Mouse (Mus musculus): Measurements from ENCODE around the gene Crim1.

DNA sequence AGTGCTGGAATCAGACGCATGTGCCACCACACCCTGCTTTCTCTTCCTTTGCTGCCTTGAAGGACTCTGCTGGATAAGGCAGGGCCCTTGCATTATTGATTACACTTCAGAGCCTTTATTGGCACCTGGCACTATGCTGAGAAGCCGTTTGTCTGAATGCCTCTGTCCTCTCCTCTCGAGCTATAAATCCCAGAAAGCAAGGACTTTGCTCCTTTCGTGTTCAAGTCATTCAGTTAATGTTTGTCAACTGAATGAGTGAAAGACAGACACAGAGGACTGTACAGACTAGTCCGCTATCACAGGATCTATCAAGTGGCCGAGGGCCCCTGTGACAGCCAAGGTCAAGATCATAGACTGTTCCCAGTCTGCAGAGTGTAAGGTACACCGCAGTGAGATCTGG is 73.8 kb downstream of the Crim1 start:
- TF ChIP-seq POLR2A (IDR thresholded peaks at IDR 0.05; ENCODE audit: insufficient read length, low read depth) (no peak), TCF3 (IDR thresholded peaks at IDR 0.05; ENCODE audit: insufficient read length, low read depth) (no peak), MAX (IDR thresholded peaks at IDR 0.05; ENCODE audit: low read depth) (no peak), USF1 (IDR thresholded peaks at IDR 0.05; ENCODE audit: low read depth) (no peak), TCF12 (IDR thresholded peaks at IDR 0.05; ENCODE audit: insufficient read depth, poor library complexity, severe bottlenecking) (no peak), POLR2AphosphoS2 (IDR thresholded peaks at IDR 0.05; ENCODE audit: insufficient read length, low read depth) (no peak), E2F4 (IDR thresholded peaks at IDR 0.05; ENCODE audit: insufficient read depth) (no peak), CEBPB (IDR thresholded peaks at IDR 0.05; ENCODE audit: insufficient read depth, poor library complexity, severe bottlenecking) (no peak), SRF (IDR thresholded peaks at IDR 0.05; ENCODE audit: control insufficient read depth, insufficient read length, low read depth) (no peak), MYOD1 (IDR thresholded peaks at IDR 0.05; ENCODE audit: control insufficient read depth in 1 of 3, insufficient read length in 2 of 3, low read depth in 2 of 3) (no peak), REST (IDR thresholded peaks at IDR 0.05; ENCODE audit: insufficient read depth, insufficient read length) (no peak)
